Mouse (Mus musculus) CH12.LX (cell line): ENCODE results near the gene Rpl3. TPM values are rescaled to one million over a fixed set of nuclear protein-coding genes. Genes with fewer than 3 reads are reported as not detected.
A peak's percentile ranks its signal among the peaks of the same experiment; 100 is the strongest.

ENCODE experiments used
- DNase-seq: peaks from one replicate; pipeline ENCODE4 v3.0.0-alpha.2; 2013; ENCODE audit errors: extremely low read depth
- H3K27ac ChIP-seq: 2 replicates; pipeline ENCODE4 v1.5.1; 2012; ENCODE audit warnings: low read depth, mild to moderate bottlenecking, control low read depth, moderate library complexity; ENCODE audit not compliant: insufficient read depth
- H3K27me3 ChIP-seq: replicated peaks from 2 replicates; pipeline ENCODE3; 2012; ENCODE audit warnings: inconsistent platforms
- H3K36me3 ChIP-seq, 2 experiments: replicated peaks in 1 of 2; 2 replicates each; pipeline versions ENCODE3 to v1.6.1; 2012; ENCODE audit warnings: inconsistent platforms in 1 of 2, low read length in 1 of 2, mild to moderate bottlenecking in 1 of 2, mixed read lengths in 1 of 2, moderate library complexity in 1 of 2; ENCODE audit not compliant: control insufficient read depth in 1 of 2, insufficient read depth in 1 of 2
- H3K4me1 ChIP-seq, 2 experiments: 2 replicates each; pipeline ENCODE4 v1.6.1; 2012; ENCODE audit warnings: inconsistent platforms in 1 of 2, moderate library complexity in 1 of 2; ENCODE audit not compliant: insufficient read depth in 2 of 2, control insufficient read depth in 1 of 2
- H3K4me2 ChIP-seq: 2 replicates; pipeline ENCODE4 v1.6.1; 2012; ENCODE audit warnings: low read depth, mild to moderate bottlenecking, control low read depth; ENCODE audit not compliant: poor library complexity, insufficient read depth, severe bottlenecking
- H3K4me3 ChIP-seq, 3 experiments: fragments of 150-350 bp in 1 of 3; sonication (generic) in 1 of 3; replicated peaks in 1 of 3; 2 replicates each; pipeline versions ENCODE3 to v1.5.1; 2011 to 2012; ENCODE audit warnings: low read depth in 2 of 3, low read length in 2 of 3, mild to moderate bottlenecking in 2 of 3, moderate library complexity in 2 of 3, control low read depth in 1 of 3, improper control_type of control experiment in 1 of 3, inconsistent platforms in 1 of 3, mixed read lengths in 1 of 3; ENCODE audit not compliant: poor library complexity in 1 of 3
- H3K79me2 ChIP-seq: replicated peaks from 2 replicates; pipeline ENCODE4 v1.6.1; 2012; ENCODE audit warnings: mild to moderate bottlenecking, moderate library complexity; ENCODE audit not compliant: control insufficient read depth, poor library complexity, insufficient read depth, severe bottlenecking; ENCODE audit errors: extremely low read depth
- H3K9ac ChIP-seq: 2 replicates; pipeline ENCODE4 v1.6.1; 2012; ENCODE audit warnings: low read depth, mild to moderate bottlenecking, control low read depth, moderate library complexity; ENCODE audit not compliant: insufficient read depth
- H3K9me3 ChIP-seq: replicated peaks from 2 replicates; pipeline ENCODE3; 2012; ENCODE audit warnings: low read length, inconsistent platforms, mixed read lengths
- BHLHE40 ChIP-seq: IDR thresholded peaks from 2 replicates; pipeline ENCODE4 v1.6.1; 2011; ENCODE audit warnings: mild to moderate bottlenecking, low read depth, low read length, improper control_type of control experiment
- CHD1 ChIP-seq: IDR thresholded peaks from 2 replicates; pipeline ENCODE4 v1.6.1; 2012; ENCODE audit warnings: low read depth, low read length, improper control_type of control experiment, inconsistent platforms
- CHD2 ChIP-seq: IDR thresholded peaks from 2 replicates; pipeline ENCODE4 v1.6.1; 2011; ENCODE audit warnings: low read length, improper control_type of control experiment
- CTCF ChIP-seq, 2 experiments: IDR thresholded peaks in 1 of 2; conservative IDR thresholded peaks in 1 of 2; 2 replicates each; pipeline ENCODE4 v1.5.1; 2011 to 2012; ENCODE audit warnings: low read depth in 2 of 2, low read length in 2 of 2, improper control_type of control experiment in 1 of 2, inconsistent platforms in 1 of 2, mild to moderate bottlenecking in 1 of 2, moderate library complexity in 1 of 2
- E2F4 ChIP-seq: IDR thresholded peaks from 2 replicates; pipeline ENCODE4 v1.6.1; 2011; ENCODE audit warnings: low read depth, low read length, improper control_type of control experiment; ENCODE audit not compliant: insufficient replicate concordance
- ELF1 ChIP-seq: IDR thresholded peaks from 2 replicates; pipeline ENCODE4 v1.6.1; 2014; ENCODE audit warnings: low read depth, mild to moderate bottlenecking, inconsistent platforms, low read length, improper control_type of control experiment
- EP300 ChIP-seq: IDR thresholded peaks from 2 replicates; pipeline ENCODE4 v1.6.1; 2011; ENCODE audit warnings: low read length, improper control_type of control experiment
- ETS1 ChIP-seq: conservative IDR thresholded peaks from 2 replicates; pipeline ENCODE4 v1.6.1; 2012; ENCODE audit warnings: low read depth, mild to moderate bottlenecking, inconsistent platforms, low read length, improper control_type of control experiment, moderate library complexity
- GABPA ChIP-seq: IDR thresholded peaks from 2 replicates; pipeline ENCODE4 v1.6.1; 2012; ENCODE audit warnings: low read depth, low read length, improper control_type of control experiment, inconsistent platforms; ENCODE audit not compliant: insufficient replicate concordance
- HCFC1 ChIP-seq: IDR thresholded peaks from 2 replicates; pipeline ENCODE4 v1.6.1; 2012; ENCODE audit warnings: low read depth, mild to moderate bottlenecking, inconsistent platforms, low read length, improper control_type of control experiment
- IRF4 ChIP-seq: IDR thresholded peaks from 2 replicates; pipeline ENCODE4 v1.6.1; 2014; ENCODE audit warnings: low read depth, mild to moderate bottlenecking, inconsistent platforms, low read length, improper control_type of control experiment
- JUN ChIP-seq: IDR thresholded peaks from 2 replicates; pipeline ENCODE4 v1.6.1; 2011; ENCODE audit warnings: low read depth, mild to moderate bottlenecking, low read length, improper control_type of control experiment, moderate library complexity; ENCODE audit not compliant: insufficient read depth
- JUND ChIP-seq: conservative IDR thresholded peaks from 2 replicates; pipeline ENCODE4 v1.6.1; 2011; ENCODE audit warnings: low read depth, low read length, improper control_type of control experiment
- KAT2A ChIP-seq: IDR thresholded peaks from 2 replicates; pipeline ENCODE4 v1.6.1; 2012; ENCODE audit warnings: low read length, improper control_type of control experiment, inconsistent platforms; ENCODE audit not compliant: insufficient replicate concordance
- MAFK ChIP-seq: IDR thresholded peaks from 2 replicates; pipeline ENCODE4 v1.6.1; 2011; ENCODE audit warnings: low read length, improper control_type of control experiment; ENCODE audit not compliant: insufficient replicate concordance
- MAX ChIP-seq: IDR thresholded peaks from 2 replicates; pipeline ENCODE4 v1.6.1; 2011; ENCODE audit warnings: low read length, improper control_type of control experiment
- MAZ ChIP-seq: IDR thresholded peaks from 2 replicates; pipeline ENCODE4 v1.6.1; 2012; ENCODE audit warnings: low read depth, mild to moderate bottlenecking, inconsistent platforms, low read length, improper control_type of control experiment, moderate library complexity
- MEF2A ChIP-seq: IDR thresholded peaks from 2 replicates; pipeline ENCODE4 v1.6.1; 2014; ENCODE audit warnings: low read depth, mild to moderate bottlenecking, inconsistent platforms, low read length, improper control_type of control experiment, borderline replicate concordance
- MXI1 ChIP-seq: IDR thresholded peaks from 2 replicates; pipeline ENCODE4 v1.6.1; 2011; ENCODE audit warnings: mild to moderate bottlenecking, low read depth, low read length, improper control_type of control experiment
- MYC ChIP-seq: IDR thresholded peaks from 2 replicates; pipeline ENCODE4 v1.6.1; 2011; ENCODE audit warnings: low read depth, mild to moderate bottlenecking, improper control_type of control experiment, low read length
- NELFE ChIP-seq: IDR thresholded peaks from 2 replicates; pipeline ENCODE4 v1.6.1; 2011; ENCODE audit warnings: low read depth, low read length, improper control_type of control experiment
- NRF1 ChIP-seq: IDR thresholded peaks from 2 replicates; pipeline ENCODE4 v1.6.1; 2014; ENCODE audit warnings: low read depth, mild to moderate bottlenecking, inconsistent platforms, low read length, improper control_type of control experiment, moderate library complexity
- PAX5 ChIP-seq: IDR thresholded peaks from 2 replicates; pipeline ENCODE4 v1.6.1; 2012; ENCODE audit warnings: low read length, inconsistent platforms, mixed read lengths
- POLR2A ChIP-seq: IDR thresholded peaks from 2 replicates; pipeline ENCODE4 v1.6.1; 2011; ENCODE audit warnings: low read depth, mild to moderate bottlenecking, improper control_type of control experiment, low read length
- POLR2AphosphoS2 ChIP-seq: IDR thresholded peaks from 2 replicates; pipeline ENCODE4 v1.6.1; 2011; ENCODE audit warnings: low read depth, low read length, improper control_type of control experiment
- RAD21 ChIP-seq: IDR thresholded peaks from 2 replicates; pipeline ENCODE4 v1.6.1; 2011; ENCODE audit warnings: low read depth, mild to moderate bottlenecking, low read length, improper control_type of control experiment, moderate library complexity
- RCOR1 ChIP-seq: conservative IDR thresholded peaks from 2 replicates; pipeline ENCODE4 v1.6.1; 2012; ENCODE audit warnings: low read depth, mild to moderate bottlenecking, inconsistent platforms, low read length, improper control_type of control experiment
- SIN3A ChIP-seq: IDR thresholded peaks from 2 replicates; pipeline ENCODE4 v1.6.1; 2012; ENCODE audit warnings: low read length, improper control_type of control experiment, inconsistent platforms
- SMC3 ChIP-seq: IDR thresholded peaks from 2 replicates; pipeline ENCODE4 v1.6.1; 2011; ENCODE audit warnings: low read depth, low read length, improper control_type of control experiment
- TBP ChIP-seq: conservative IDR thresholded peaks from 2 replicates; pipeline ENCODE4 v1.6.1; 2011; ENCODE audit warnings: low read depth, low read length, improper control_type of control experiment
- TCF12 ChIP-seq: IDR thresholded peaks from 2 replicates; pipeline ENCODE4 v1.6.1; 2014; ENCODE audit warnings: low read depth, mild to moderate bottlenecking, inconsistent platforms, low read length, improper control_type of control experiment
- UBTF ChIP-seq: IDR thresholded peaks from 2 replicates; pipeline ENCODE4 v1.6.1; 2012; ENCODE audit warnings: low read depth, mild to moderate bottlenecking, inconsistent platforms, low read length, improper control_type of control experiment, moderate library complexity
- USF1 ChIP-seq: IDR thresholded peaks from 2 replicates; pipeline ENCODE4 v1.6.1; 2014; ENCODE audit warnings: low read depth, mild to moderate bottlenecking, inconsistent platforms, low read length, improper control_type of control experiment
- USF2 ChIP-seq: conservative IDR thresholded peaks from 2 replicates; pipeline ENCODE4 v1.6.1; 2011; ENCODE audit warnings: low read depth, low read length, improper control_type of control experiment
- ZKSCAN1 ChIP-seq: IDR thresholded peaks from 2 replicates; pipeline ENCODE4 v1.6.1; 2012; ENCODE audit warnings: low read depth, inconsistent platforms, low read length, improper control_type of control experiment, borderline replicate concordance
- ZMIZ1 ChIP-seq: IDR thresholded peaks from 2 replicates; pipeline ENCODE4 v1.6.1; 2012; ENCODE audit warnings: low read depth, mild to moderate bottlenecking, inconsistent platforms, low read length, improper control_type of control experiment
- ZNF384 ChIP-seq: IDR thresholded peaks from 2 replicates; pipeline ENCODE4 v1.6.1; 2012; ENCODE audit warnings: low read depth, low read length, improper control_type of control experiment, inconsistent platforms
- dilution Hi-C: fragments of 300-500 bp; cut with MboI; formaldehyde crosslinking; loops from 2 replicates; pipeline ENCODE4 v1.14.3; 2020; ENCODE audit warnings: low sequenced_read_pairs; ENCODE audit not compliant: extremely low pct_unique_long_range_greater_than_20kb, extremely low pct_ligation_motif_present
- in situ Hi-C: fragments of 300-500 bp; cut with MboI; formaldehyde crosslinking; loops from 3 replicates; pipeline ENCODE4 v1.14.3; 2019; ENCODE audit warnings: low sequenced_read_pairs, low pct_ligation_motif_present, low pct_unique_long_range_greater_than_20kb, mixed read lengths
- polyA plus RNA-seq: library from polyadenylated mRNA; unstranded; fragments of >175 nt; gene quantifications from 2 replicates; pipeline ENCODE4 v1.2.1, GENCODE M21; 2012; ENCODE audit warnings: low read depth; ENCODE audit not compliant: insufficient read length
- total RNA-seq, 2 experiments: library from RNA; depleted of rRNA; stranded (reverse); fragments of 300-350 nt in 1 of 2; fragments of >200 nt in 1 of 2; gene quantifications; 2 replicates each; pipeline ENCODE4 v1.2.3; 2012 to 2014

Gene Rpl3
- total and polyA plus RNA-seq, 3 experiments, result 2,198 to 3,819 (median 2,592) TPM

DNA sequence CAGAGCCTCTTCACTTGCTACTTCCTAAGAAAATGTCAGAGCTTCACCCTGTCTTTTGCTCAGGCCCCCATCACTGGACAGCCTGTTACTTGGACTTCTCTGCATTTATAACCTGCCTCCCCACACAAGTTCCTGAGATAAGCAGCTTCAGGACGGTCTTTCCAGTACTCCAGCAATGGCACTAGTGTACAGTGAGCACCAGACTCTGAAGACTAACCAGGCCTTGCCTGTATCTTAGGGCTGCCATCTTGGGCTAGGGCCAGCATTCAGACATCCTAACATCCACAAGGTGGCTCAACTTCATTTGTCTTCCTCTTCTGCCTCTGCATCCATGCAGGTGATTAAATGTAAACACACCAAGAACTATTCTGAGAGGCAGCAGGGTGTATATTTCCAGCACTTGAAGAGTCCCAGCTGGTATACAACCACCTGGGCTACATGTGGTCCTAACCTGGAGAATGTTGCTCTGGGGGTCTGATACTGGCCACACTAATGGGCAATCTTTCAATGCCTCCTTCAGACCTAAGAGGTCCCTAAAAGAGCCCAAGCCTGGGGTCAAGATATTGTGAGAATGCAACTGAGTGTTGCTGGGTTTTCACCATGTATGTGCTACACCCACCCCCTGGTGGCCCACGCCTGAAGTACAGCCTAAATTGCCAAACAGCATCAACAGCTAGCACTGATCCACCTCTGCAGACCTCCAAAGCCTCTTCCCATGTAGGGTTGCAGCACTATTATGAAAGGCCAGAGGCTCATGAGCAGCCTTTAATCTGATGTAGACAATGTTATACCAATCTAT is 15.1 kb downstream of the Rpl3 start:
- Histone ChIP-seq H3K4me3 (no peak overlapping the region), H3K27ac (peak overlapping the region; percentile 29; the same call in 1 of the 2 replicates), H3K9me3 (no peaks in the 10 kb centered on the region), H3K27me3 (no peaks in the 10 kb centered on the region), H3K36me3 (peaks cover 47 to 50% of the 10 kb centered on the region in 2 experiments), H3K4me2 (no peak overlapping the region), H3K4me1 (peaks cover 23 to 66% of the 10 kb centered on the region in 2 experiments), H3K9ac (no peak overlapping the region), H3K79me2 (peaks cover 19% of the 10 kb centered on the region)
- in situ Hi-C loops (loop anchor here (5.0 kb wide), 1 partner anchor 124 kb away; no protein-coding TSS in a partner anchor), dilution Hi-C loops (no loop called here)
- peak; percentile 90 for DNase-seq
- TF ChIP-seq HCFC1 (no peak; the same call in none of the 2 replicates), NELFE (peak; percentile 55), UBTF (peak; percentile 40; the same call in 1 of the 2 replicates), MAX (peak; percentile 73; the same call in 1 of the 2 replicates), SIN3A (peak; percentile 87), MXI1 (peak; percentile 69), PAX5 (no peak), ELF1 (peak; percentile 37; the same call in 1 of the 2 replicates), JUND (peak; percentile 18; the same call in 1 of the 2 replicates), USF2 (peak; percentile 4; the same call in 1 of the 2 replicates), NRF1 (no peak), BHLHE40 (peak; percentile 31; the same call in 1 of the 2 replicates), TBP (no peak), MAFK (peak; percentile 58), ETS1 (0 out of 2 replicates have a peak, but pooled peaks have one; percentile 18), ZNF384 (no peak), JUN (no peak), MAZ (peak; percentile 72; the same call in 1 of the 2 replicates), KAT2A (0 out of 2 replicates have a peak, but pooled peaks have one; percentile 48), CHD1 (no peak), MEF2A (peak; percentile 51; the same call in 1 of the 2 replicates), RCOR1 (peak; percentile 78; the same call in 1 of the 2 replicates), SMC3 (peak; percentile 42), EP300 (no peak), TCF12 (0 out of 2 replicates have a peak, but pooled peaks have one; percentile 3), POLR2AphosphoS2 (peak; percentile 100), CTCF (conservative IDR thresholded peaks at IDR 0.05 in 1 of 2, IDR thresholded peaks at IDR 0.05 in 1 of 2; ENCODE audit: low read depth in 2 of 2, low read length in 2 of 2) (peak; percentile 56 to 63), ZKSCAN1 (no peak), MYC (peak; percentile 54; the same call in 1 of the 2 replicates), GABPA (no peak), IRF4 (peak; percentile 34; the same call in 1 of the 2 replicates), RAD21 (peak; percentile 41), ZMIZ1 (peak; percentile 97), CHD2 (peak; percentile 89), POLR2A (peak; percentile 78), USF1 (no peak), E2F4 (0 out of 2 replicates have a peak, but pooled peaks have one; percentile 51)
